Mouse (Mus musculus) liver, adult 2 months (tissue): ENCODE results near the gene Zfp580.

ENCODE experiments used
- CTCF ChIP-seq: fragments of 200-500 bp; IDR thresholded peaks from 2 replicates; pipeline ENCODE4 v1.5.1; 2011; ENCODE audit warnings: low read depth, low read length, control low read depth
- POLR2A ChIP-seq: fragments of 200-500 bp; IDR thresholded peaks from 2 replicates; pipeline ENCODE4 v1.6.1; 2011; ENCODE audit warnings: low read length, control low read depth; ENCODE audit not compliant: insufficient read depth; ENCODE audit errors: extremely low read depth

DNA sequence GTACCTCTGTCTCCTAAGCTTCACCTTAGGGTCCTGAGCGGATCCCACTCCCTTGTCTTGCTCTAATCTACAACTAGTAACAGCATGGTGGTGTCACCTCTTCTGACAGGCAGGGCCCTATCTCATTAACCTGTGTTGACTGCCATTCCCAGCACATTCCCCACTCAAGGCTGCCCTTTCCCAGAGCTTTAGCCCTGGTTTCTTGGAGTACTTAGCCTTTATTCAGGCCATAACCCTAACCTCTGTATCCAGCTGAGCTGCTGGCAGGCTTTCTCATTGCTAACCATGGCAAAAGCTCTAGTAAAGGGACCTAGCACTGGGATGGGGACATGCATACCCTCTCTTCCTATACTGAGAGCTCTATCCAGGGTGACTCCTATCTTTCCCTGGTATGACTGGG is 7.3 kb downstream of the Zfp580 start:
- TF ChIP-seq CTCF: no peak
- no peak for TF ChIP-seq POLR2A
